Mouse (Mus musculus): ENCODE measurements around the gene Map10. TPM values are rescaled to one million over a fixed set of nuclear protein-coding genes. Genes with fewer than 3 reads are reported as not detected.

Gene Map10
- 14.0 and 15.0 TPM in 2 replicates for polyA plus RNA-seq (2012; rRNA removed)

GRCm38 (mm10) chr8:125669700-125670195 lies at the start of gene Map10:
Gene Map10, plus strand, starts transcription at chr8:125669818.
- peaks cover 9% of the 10 kb centered on the region for H3K4me1 ChIP-seq (ENCODE audit: control insufficient read depth, insufficient read depth, low read length)
- H3K27me3 ChIP-seq (ENCODE audit: control insufficient read depth, insufficient read depth, low read length), result no peaks in the 10 kb centered on the region
- H3K36me3 ChIP-seq (ENCODE audit: control insufficient read depth, insufficient read depth, low read length), result no peaks in the 10 kb centered on the region; the same call in 1 of the 2 replicates
- peak within 1 kb of the TSS; percentile 76 for H3K4me3 ChIP-seq (ENCODE audit: control insufficient read depth, low read depth, low read length)
- peak within 1 kb of the TSS; percentile 60 for H3K27ac ChIP-seq (ENCODE audit: control insufficient read depth, insufficient read depth, low read depth, low read length)
- TF ChIP-seq CTCF (IDR thresholded peaks at IDR 0.05; ENCODE audit: control insufficient read depth, insufficient read depth, insufficient replicate concordance, low read depth, low read length) (no peak), POLR2A (IDR thresholded peaks at IDR 0.05; ENCODE audit: control insufficient read depth, low read depth, low read length) (peak; percentile 75; the same call in 1 of the 2 replicates)

- no peak for TF ChIP-seq CTCF (IDR thresholded peaks at IDR 0.05; ENCODE audit: control insufficient read depth, insufficient read depth, insufficient replicate concordance, low read depth, low read length)
- peak; percentile 28; the same call in 1 of the 2 replicates for TF ChIP-seq POLR2A (IDR thresholded peaks at IDR 0.05; ENCODE audit: control insufficient read depth, low read depth, low read length)
- Histone ChIP-seq H3K27me3 (ENCODE audit: control insufficient read depth, insufficient read depth, low read length) (no peaks in the 10 kb centered on the region), H3K4me3 (ENCODE audit: control insufficient read depth, low read depth, low read length) (peak overlapping the region; percentile 78), H3K27ac (ENCODE audit: control insufficient read depth, insufficient read depth, low read depth, low read length) (no peak overlapping the region; the same call in 1 of the 2 replicates), H3K36me3 (ENCODE audit: control insufficient read depth, insufficient read depth, low read length) (no peaks in the 10 kb centered on the region), H3K4me1 (ENCODE audit: control insufficient read depth, insufficient read depth, low read length) (peaks cover 2% of the 10 kb centered on the region; the same call in 1 of the 2 replicates)
Observed at GRCm38 (mm10) chr8:125620301-125620700, 49.3 kb upstream of the Map10 start.

DNA sequence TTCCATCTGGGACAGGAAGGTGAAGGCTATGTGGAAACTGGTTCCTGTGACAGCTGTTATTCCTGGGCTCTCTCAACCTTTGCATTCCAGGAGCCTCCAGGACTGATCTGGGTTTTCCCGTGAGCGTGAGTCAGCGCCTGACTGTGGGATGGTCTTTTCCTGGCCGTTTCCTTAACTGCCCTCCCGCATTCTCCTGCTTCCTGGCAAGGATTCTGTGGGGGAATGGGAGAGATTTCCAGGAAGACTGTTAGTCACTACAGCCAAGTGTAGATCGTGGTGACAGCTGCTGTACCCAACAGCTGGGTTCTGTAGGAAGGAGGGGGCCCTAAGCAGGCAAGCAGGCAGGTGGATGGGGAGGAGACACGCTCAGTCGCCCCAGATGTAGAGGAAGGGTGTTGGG lies 45.3 kb upstream of the Map10 start:
- peaks cover under 1% of the 10 kb centered on the region; the same call in 1 of the 2 replicates for H3K4me1 ChIP-seq (ENCODE audit: control insufficient read depth, insufficient read depth, low read length)

DNA sequence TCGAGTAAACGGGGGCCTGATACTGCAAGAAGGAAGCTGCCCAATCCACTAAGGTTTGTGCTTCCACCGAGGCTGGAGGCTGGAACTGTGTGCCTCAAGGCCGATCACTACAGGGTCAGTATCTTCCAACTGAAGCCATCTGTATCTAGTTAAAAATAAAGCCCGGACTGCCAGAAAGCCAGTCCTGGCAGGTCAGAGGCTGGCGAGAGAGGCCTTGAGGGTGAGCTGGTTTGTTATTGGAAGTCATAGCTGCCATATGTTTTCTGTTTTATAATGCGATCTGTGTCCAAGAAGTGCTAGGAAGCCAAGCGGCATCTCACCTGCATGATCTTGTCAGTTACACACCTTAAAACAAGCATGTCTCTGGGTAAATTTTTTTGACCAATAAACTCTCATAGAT lies 43.2 kb upstream of the Map10 start:
- no peak overlapping the region for H3K4me3 ChIP-seq (ENCODE audit: control insufficient read depth, low read depth, low read length)
- no peak overlapping the region for H3K27ac ChIP-seq (ENCODE audit: control insufficient read depth, insufficient read depth, low read depth, low read length)
- TF ChIP-seq CTCF (IDR thresholded peaks at IDR 0.05; ENCODE audit: control insufficient read depth, insufficient read depth, insufficient replicate concordance, low read depth, low read length), result no peak
- TF ChIP-seq POLR2A (IDR thresholded peaks at IDR 0.05; ENCODE audit: control insufficient read depth, low read depth, low read length), result no peak
- no peaks in the 10 kb centered on the region for H3K36me3 ChIP-seq (ENCODE audit: control insufficient read depth, insufficient read depth, low read length)
- H3K4me1 ChIP-seq (ENCODE audit: control insufficient read depth, insufficient read depth, low read length), result no peaks in the 10 kb centered on the region
- no peaks in the 10 kb centered on the region for H3K27me3 ChIP-seq (ENCODE audit: control insufficient read depth, insufficient read depth, low read length)

More for the DNA sequence above, 45.3 kb upstream of the Map10 start:
- TF ChIP-seq POLR2A (IDR thresholded peaks at IDR 0.05; ENCODE audit: control insufficient read depth, low read depth, low read length) (no peak), CTCF (IDR thresholded peaks at IDR 0.05; ENCODE audit: control insufficient read depth, insufficient read depth, insufficient replicate concordance, low read depth, low read length) (no peak)
- Histone ChIP-seq H3K27ac (ENCODE audit: control insufficient read depth, insufficient read depth, low read depth, low read length) (no peak overlapping the region), H3K4me3 (ENCODE audit: control insufficient read depth, low read depth, low read length) (no peak overlapping the region), H3K27me3 (ENCODE audit: control insufficient read depth, insufficient read depth, low read length) (no peaks in the 10 kb centered on the region), H3K36me3 (ENCODE audit: control insufficient read depth, insufficient read depth, low read length) (no peaks in the 10 kb centered on the region)

- no peak for TF ChIP-seq CTCF (IDR thresholded peaks at IDR 0.05; ENCODE audit: control insufficient read depth, insufficient read depth, insufficient replicate concordance, low read depth, low read length)
- no peak for TF ChIP-seq POLR2A (IDR thresholded peaks at IDR 0.05; ENCODE audit: control insufficient read depth, low read depth, low read length)
- Histone ChIP-seq H3K27me3 (ENCODE audit: control insufficient read depth, insufficient read depth, low read length) (no peaks in the 10 kb centered on the region), H3K27ac (ENCODE audit: control insufficient read depth, insufficient read depth, low read depth, low read length) (no peak overlapping the region), H3K4me1 (ENCODE audit: control insufficient read depth, insufficient read depth, low read length) (no peaks in the 10 kb centered on the region), H3K4me3 (ENCODE audit: control insufficient read depth, low read depth, low read length) (no peak overlapping the region), H3K36me3 (ENCODE audit: control insufficient read depth, insufficient read depth, low read length) (no peaks in the 10 kb centered on the region)
Observed at GRCm38 (mm10) chr8:125628834-125629233, 40.8 kb upstream of the Map10 start.

GRCm38 (mm10) chr8:125638411-125639058 lies 31.1 kb upstream of the Map10 start:
- Histone ChIP-seq H3K36me3 (ENCODE audit: control insufficient read depth, insufficient read depth, low read length) (no peaks in the 10 kb centered on the region), H3K4me3 (ENCODE audit: control insufficient read depth, low read depth, low read length) (no peak overlapping the region), H3K27ac (ENCODE audit: control insufficient read depth, insufficient read depth, low read depth, low read length) (no peak overlapping the region), H3K4me1 (ENCODE audit: control insufficient read depth, insufficient read depth, low read length) (no peaks in the 10 kb centered on the region), H3K27me3 (ENCODE audit: control insufficient read depth, insufficient read depth, low read length) (no peaks in the 10 kb centered on the region)
- no peak for TF ChIP-seq POLR2A (IDR thresholded peaks at IDR 0.05; ENCODE audit: control insufficient read depth, low read depth, low read length)

- no peaks in the 10 kb centered on the region for H3K36me3 ChIP-seq (ENCODE audit: control insufficient read depth, insufficient read depth, low read length)
- H3K27ac ChIP-seq (ENCODE audit: control insufficient read depth, insufficient read depth, low read depth, low read length), result no peak overlapping the region
- H3K4me3 ChIP-seq (ENCODE audit: control insufficient read depth, low read depth, low read length), result no peak overlapping the region
- no peak for TF ChIP-seq CTCF (IDR thresholded peaks at IDR 0.05; ENCODE audit: control insufficient read depth, insufficient read depth, insufficient replicate concordance, low read depth, low read length)
- no peak for TF ChIP-seq POLR2A (IDR thresholded peaks at IDR 0.05; ENCODE audit: control insufficient read depth, low read depth, low read length)
- H3K4me1 ChIP-seq (ENCODE audit: control insufficient read depth, insufficient read depth, low read length), result no peaks in the 10 kb centered on the region
- H3K27me3 ChIP-seq (ENCODE audit: control insufficient read depth, insufficient read depth, low read length), result no peaks in the 10 kb centered on the region
Observed at GRCm38 (mm10) chr8:125639631-125640030, 30.0 kb upstream of the Map10 start.
